Mouse (Mus musculus): Measurements from ENCODE around the gene Ntf5.
A peak's percentile ranks its signal among the peaks of the same experiment; 100 is the strongest.
"Not testable (repeated sequence)": the region's sequence is repeated elsewhere in the genome, so short reads cannot be mapped to it uniquely, and the experiment has no call there.

Ntf5 gene

GRCm38 (mm10) chr7:45413113-45413863 lies at the start of gene Ntf5:
Ntf5 (plus strand) TSS chr7:45413695.
- peak; percentile 29 for DNase-seq (ENCODE audit: low read depth, low spot score)

- DNase-seq (ENCODE audit: low read depth, low spot score) = no peak
Observed at GRCm38 (mm10) chr7:45363983-45364382, 49.5 kb upstream of the Ntf5 start.

- peak; percentile 28 for DNase-seq (ENCODE audit: low read depth, low spot score)
Observed at GRCm38 (mm10) chr7:45365742-45366651, 47.5 kb upstream of the Ntf5 start.

- no peak for DNase-seq (ENCODE audit: low read depth, low spot score)
Observed at GRCm38 (mm10) chr7:45366652-45367019, 46.9 kb upstream of the Ntf5 start, which contains the start of gene Ppfia3. Ppfia3 (minus strand) TSS chr7:45367019.

- DNase-seq (ENCODE audit: low read depth, low spot score) = peak; percentile 92
Observed at GRCm38 (mm10) chr7:45367020-45367880, 46.2 kb upstream of the Ntf5 start.

- no peak for DNase-seq (ENCODE audit: low read depth, low spot score)
Observed at GRCm38 (mm10) chr7:45368178-45368577, 45.3 kb upstream of the Ntf5 start.

GRCm38 (mm10) chr7:45369022-45369745 lies 44.3 kb upstream of the Ntf5 start:
- no peak for DNase-seq (ENCODE audit: low read depth, low spot score)

GRCm38 (mm10) chr7:45369836-45370474 lies 43.5 kb upstream of the Ntf5 start:
- DNase-seq (ENCODE audit: low read depth, low spot score) = no peak

GRCm38 (mm10) chr7:45370475-45371311 lies 42.8 kb upstream of the Ntf5 start, which contains the start of gene Lin7b:
Lin7b (minus strand) TSS chr7:45370583.
- DNase-seq (ENCODE audit: low read depth, low spot score) = no peak

- no peak for DNase-seq (ENCODE audit: low read depth, low spot score)
Observed at GRCm38 (mm10) chr7:45372371-45372770, 41.1 kb upstream of the Ntf5 start.

- DNase-seq (ENCODE audit: low read depth, low spot score) = no peak
Observed at GRCm38 (mm10) chr7:45374620-45375019, 38.9 kb upstream of the Ntf5 start.

- DNase-seq (ENCODE audit: low read depth, low spot score) = no peak
Observed at GRCm38 (mm10) chr7:45376057-45376456, 37.4 kb upstream of the Ntf5 start.

GRCm38 (mm10) chr7:45386077-45386476 lies 27.4 kb upstream of the Ntf5 start:
- peak; percentile 48 for DNase-seq (ENCODE audit: low read depth, low spot score)

- peak; percentile 79 for DNase-seq (ENCODE audit: low read depth, low spot score)
Observed at GRCm38 (mm10) chr7:45395129-45395541, 18.4 kb upstream of the Ntf5 start.

GRCm38 (mm10) chr7:45395578-45396336 lies 17.7 kb upstream of the Ntf5 start, which contains the start of gene Snrnp70:
Snrnp70 (minus strand) TSS chr7:45395742.
- DNase-seq (ENCODE audit: low read depth, low spot score) = peak; percentile 100

- DNase-seq (ENCODE audit: low read depth, low spot score) = not testable (repeated sequence)
Observed at GRCm38 (mm10) chr7:45396337-45396775, 17.1 kb upstream of the Ntf5 start.

GRCm38 (mm10) chr7:45396787-45397186 lies 16.7 kb upstream of the Ntf5 start:
- DNase-seq (ENCODE audit: low read depth, low spot score) = peak; percentile 45

GRCm38 (mm10) chr7:45401521-45402085 lies 11.9 kb upstream of the Ntf5 start:
- no peak for DNase-seq (ENCODE audit: low read depth, low spot score)
